Mouse (Mus musculus): Measurements from ENCODE around the gene Mydgf. TPM values are rescaled to one million over a fixed set of nuclear protein-coding genes. Genes with fewer than 3 reads are reported as not detected.

Gene Mydgf
- total and polyA plus RNA-seq, 3 experiments: 61.1 to 101 (median 85.5) TPM

- H3K27me3 ChIP-seq (replicated peaks): peaks cover 68% of the 10 kb centered on the region
- H3K4me1 ChIP-seq (ENCODE audit: control insufficient read depth in 1 of 2, insufficient read depth in 2 of 2): peaks cover 6 to 11% of the 10 kb centered on the region in 2 experiments
- no peak overlapping the region for H3K4me3 ChIP-seq (replicated peaks in 1 of 3; ENCODE audit: low read depth in 2 of 3, low read length in 2 of 3, poor library complexity in 1 of 3)
- no peak overlapping the region for H3K9ac ChIP-seq (ENCODE audit: insufficient read depth, low read depth)
- H3K4me2 ChIP-seq (ENCODE audit: insufficient read depth, low read depth, poor library complexity, severe bottlenecking): peak overlapping the region; percentile 45; the same call in 1 of the 2 replicates
- dilution Hi-C loops (cut with MboI; ENCODE audit: extremely low pct_ligation_motif_present, extremely low pct_unique_long_range_greater_than_20kb, low sequenced_read_pairs): no loop called here
- H3K79me2 ChIP-seq (replicated peaks; ENCODE audit: control insufficient read depth, extremely low read depth, insufficient read depth, poor library complexity, severe bottlenecking): no peaks in the 10 kb centered on the region
- H3K27ac ChIP-seq (ENCODE audit: insufficient read depth, low read depth): no peak overlapping the region
- H3K36me3 ChIP-seq (replicated peaks in 1 of 2; ENCODE audit: control insufficient read depth in 1 of 2, insufficient read depth in 1 of 2, low read length in 1 of 2): no peaks in the 10 kb centered on the region
- in situ Hi-C loops (cut with MboI; ENCODE audit: low pct_ligation_motif_present, low pct_unique_long_range_greater_than_20kb, low sequenced_read_pairs): no loop called here
- DNase-seq (ENCODE audit: extremely low read depth): no peak
- TF ChIP-seq ZNF384 (IDR thresholded peaks at IDR 0.05; ENCODE audit: low read depth, low read length) (no peak), NRF1 (IDR thresholded peaks at IDR 0.05; ENCODE audit: low read depth, low read length) (no peak), MAX (IDR thresholded peaks at IDR 0.05; ENCODE audit: low read length) (no peak)
- no peaks in the 10 kb centered on the region for H3K9me3 ChIP-seq (replicated peaks; ENCODE audit: low read length)
Measured at GRCm38 (mm10) chr17:56233389-56233788, 49.7 kb upstream of the Mydgf start.

- Histone ChIP-seq H3K4me1 (ENCODE audit: control insufficient read depth in 1 of 2, insufficient read depth in 2 of 2) (peaks cover 0 to 8% of the 10 kb centered on the region in 2 experiments; a peak in 1 of 4 replicates), H3K9me3 (replicated peaks; ENCODE audit: low read length) (no peaks in the 10 kb centered on the region), H3K36me3 (replicated peaks in 1 of 2; ENCODE audit: control insufficient read depth in 1 of 2, insufficient read depth in 1 of 2, low read length in 1 of 2) (no peaks in the 10 kb centered on the region), H3K4me2 (ENCODE audit: insufficient read depth, low read depth, poor library complexity, severe bottlenecking) (no peak overlapping the region), H3K27me3 (replicated peaks) (peaks cover 68% of the 10 kb centered on the region), H3K79me2 (replicated peaks; ENCODE audit: control insufficient read depth, extremely low read depth, insufficient read depth, poor library complexity, severe bottlenecking) (no peaks in the 10 kb centered on the region), H3K27ac (ENCODE audit: insufficient read depth, low read depth) (no peak overlapping the region), H3K9ac (ENCODE audit: insufficient read depth, low read depth) (no peak overlapping the region), H3K4me3 (replicated peaks in 1 of 3; ENCODE audit: low read depth in 2 of 3, low read length in 2 of 3, poor library complexity in 1 of 3) (no peak overlapping the region)
- in situ Hi-C loops (cut with MboI; ENCODE audit: low pct_ligation_motif_present, low pct_unique_long_range_greater_than_20kb, low sequenced_read_pairs) (no loop called here), dilution Hi-C loops (cut with MboI; ENCODE audit: extremely low pct_ligation_motif_present, extremely low pct_unique_long_range_greater_than_20kb, low sequenced_read_pairs) (no loop called here)
- DNase-seq (ENCODE audit: extremely low read depth): no peak
- TF ChIP-seq KAT2A (IDR thresholded peaks at IDR 0.05; ENCODE audit: insufficient replicate concordance, low read length): no peak
- TF ChIP-seq HCFC1 (IDR thresholded peaks at IDR 0.05; ENCODE audit: low read depth, low read length): no peak
- TF ChIP-seq MYC (IDR thresholded peaks at IDR 0.05; ENCODE audit: low read depth, low read length): no peak
- no peak for TF ChIP-seq JUND (conservative IDR thresholded peaks at IDR 0.05; ENCODE audit: low read depth, low read length)
- TF ChIP-seq BHLHE40 (IDR thresholded peaks at IDR 0.05; ENCODE audit: low read depth, low read length): peak; percentile 38; the same call in 1 of the 2 replicates
- no peak for TF ChIP-seq UBTF (IDR thresholded peaks at IDR 0.05; ENCODE audit: low read depth, low read length)
Measured at GRCm38 (mm10) chr17:56229943-56230342, 46.2 kb upstream of the Mydgf start.

GRCm38 (mm10) chr17:56226566-56226965 lies 42.8 kb upstream of the Mydgf start:
- no peaks in the 10 kb centered on the region for H3K4me1 ChIP-seq (ENCODE audit: control insufficient read depth in 1 of 2, insufficient read depth in 2 of 2)
- no peak for DNase-seq (ENCODE audit: extremely low read depth)
- in situ Hi-C loops (cut with MboI; ENCODE audit: low pct_ligation_motif_present, low pct_unique_long_range_greater_than_20kb, low sequenced_read_pairs) (no loop called here), dilution Hi-C loops (cut with MboI; ENCODE audit: extremely low pct_ligation_motif_present, extremely low pct_unique_long_range_greater_than_20kb, low sequenced_read_pairs) (no loop called here)
- no peaks in the 10 kb centered on the region for H3K79me2 ChIP-seq (replicated peaks; ENCODE audit: control insufficient read depth, extremely low read depth, insufficient read depth, poor library complexity, severe bottlenecking)
- no peaks in the 10 kb centered on the region for H3K9me3 ChIP-seq (replicated peaks; ENCODE audit: low read length)
- H3K4me2 ChIP-seq (ENCODE audit: insufficient read depth, low read depth, poor library complexity, severe bottlenecking): no peak overlapping the region
- H3K27me3 ChIP-seq (replicated peaks): peaks cover 72% of the 10 kb centered on the region
- H3K4me3 ChIP-seq (replicated peaks in 1 of 3; ENCODE audit: low read depth in 2 of 3, low read length in 2 of 3, poor library complexity in 1 of 3): no peak overlapping the region
- H3K9ac ChIP-seq (ENCODE audit: insufficient read depth, low read depth): no peak overlapping the region
- no peak overlapping the region for H3K27ac ChIP-seq (ENCODE audit: insufficient read depth, low read depth)
- TF ChIP-seq USF1 (IDR thresholded peaks at IDR 0.05; ENCODE audit: low read depth, low read length) (no peak), E2F4 (IDR thresholded peaks at IDR 0.05; ENCODE audit: insufficient replicate concordance, low read depth, low read length) (no peak), SIN3A (IDR thresholded peaks at IDR 0.05; ENCODE audit: low read length) (no peak), MAFK (IDR thresholded peaks at IDR 0.05; ENCODE audit: insufficient replicate concordance, low read length) (no peak), PAX5 (IDR thresholded peaks at IDR 0.05; ENCODE audit: low read length) (no peak), MEF2A (IDR thresholded peaks at IDR 0.05; ENCODE audit: borderline replicate concordance, low read depth, low read length) (no peak), MXI1 (IDR thresholded peaks at IDR 0.05; ENCODE audit: low read depth, low read length) (no peak), NRF1 (IDR thresholded peaks at IDR 0.05; ENCODE audit: low read depth, low read length) (no peak), ZC3H11A (IDR thresholded peaks at IDR 0.05; ENCODE audit: low read depth, low read length) (no peak), MAZ (IDR thresholded peaks at IDR 0.05; ENCODE audit: low read depth, low read length) (no peak), BHLHE40 (IDR thresholded peaks at IDR 0.05; ENCODE audit: low read depth, low read length) (no peak), SMC3 (IDR thresholded peaks at IDR 0.05; ENCODE audit: low read depth, low read length) (no peak), ETS1 (conservative IDR thresholded peaks at IDR 0.05; ENCODE audit: low read depth, low read length) (no peak), ZKSCAN1 (IDR thresholded peaks at IDR 0.05; ENCODE audit: borderline replicate concordance, low read depth, low read length) (no peak), UBTF (IDR thresholded peaks at IDR 0.05; ENCODE audit: low read depth, low read length) (no peak), CTCF (conservative IDR thresholded peaks at IDR 0.05 in 1 of 2, IDR thresholded peaks at IDR 0.05 in 1 of 2; ENCODE audit: low read depth in 2 of 2, low read length in 2 of 2) (no peak)
- H3K36me3 ChIP-seq (replicated peaks in 1 of 2; ENCODE audit: control insufficient read depth in 1 of 2, insufficient read depth in 1 of 2, low read length in 1 of 2): no peaks in the 10 kb centered on the region

Data from CH12.LX (cell line).